20 mouse cellular contexts compared by ENCODE assay signal in genomic region chr11:71393406-71393805, GRCm38 (mm10).
DNase-seq lines count a peak whose midpoint lies in the region; ATAC-seq and TF ChIP-seq lines count a peak whose summit lies in the region.
"Had no signal": no experiment of that assay in that cellular context is flagged by ENCODE, and none has a peak within 500 bp of the region (broad histone marks: within the 10 kb centered on the region; RNA-seq: fewer than 3 reads in every experiment).

No protein-coding gene starts in this region.

- no peak for TF ChIP-seq POLR2A in brain, embryonic 14.5 days (IDR thresholded peaks at IDR 0.05; ENCODE audit: borderline replicate concordance, extremely low read depth, insufficient read depth, insufficient read length, poor library complexity, severe bottlenecking)

- no peak overlapping the region for H3K4me2 ChIP-seq in forebrain, embryonic 14.5 days (ENCODE audit: low read length)
- no peak overlapping the region for H3K4me2 ChIP-seq in forebrain, embryonic 15.5 days (replicated peaks)
- H3K4me2 ChIP-seq: heart, embryonic 11.5 days; hindbrain, embryonic 12.5 days; hindbrain, embryonic 15.5 days had no signal

- H3K36me3 ChIP-seq in forebrain, embryonic 14.5 days (ENCODE audit: control insufficient read depth, insufficient read depth, low read length): no peaks in the 10 kb centered on the region
- no peaks in the 10 kb centered on the region for H3K36me3 ChIP-seq in forebrain, embryonic 15.5 days
- H3K36me3 ChIP-seq: hindbrain, embryonic 12.5 days; hindbrain, embryonic 15.5 days had no signal

- WGBS in forebrain, embryonic 14.5 days: 56% methylated on average over 5 of the region's 5 CpGs
- WGBS in forebrain, embryonic 15.5 days: 51% methylated on average over 5 of the region's 5 CpGs

- H3K9me3 ChIP-seq in forebrain, embryonic 14.5 days (replicated peaks; ENCODE audit: control insufficient read depth, low read length): 0 out of 2 replicates have a peak, but pooled peaks cover 1% of the 10 kb centered on the region
- no peaks in the 10 kb centered on the region for H3K9me3 ChIP-seq in forebrain, embryonic 15.5 days
- H3K9me3 ChIP-seq: hindbrain, embryonic 12.5 days; hindbrain, embryonic 15.5 days had no signal

- H3K27me3 ChIP-seq in forebrain, embryonic 14.5 days (replicated peaks; ENCODE audit: control insufficient read depth, insufficient read depth, low read length): no peaks in the 10 kb centered on the region
- no peaks in the 10 kb centered on the region for H3K27me3 ChIP-seq in forebrain, embryonic 15.5 days
- H3K27me3 ChIP-seq: hindbrain, embryonic 12.5 days; hindbrain, embryonic 15.5 days had no signal

- TF ChIP-seq CTCF in brain, embryonic 14.5 days (IDR thresholded peaks at IDR 0.05; ENCODE audit: borderline replicate concordance, extremely low read depth, insufficient read depth, insufficient read length): no peak
- no peak for TF ChIP-seq CTCF in gastrocnemius, adult 2 months (IDR thresholded peaks at IDR 0.05)

- no peak overlapping the region for H3K4me3 ChIP-seq in forebrain, embryonic 14.5 days (ENCODE audit: low read depth, low read length)
- H3K4me3 ChIP-seq in forebrain, embryonic 15.5 days: no peak overlapping the region
- no peak overlapping the region for H3K4me3 ChIP-seq in gastrocnemius, adult 2 months
- H3K4me3 ChIP-seq: heart, adult 2 months; hindbrain, embryonic 12.5 days; hindbrain, embryonic 15.5 days had no signal

- peak; percentile 65 for DNase-seq in forebrain, embryonic 14.5 days (ENCODE audit: low spot score)
- peak; percentile 27 for DNase-seq in left cerebral cortex, postnatal 4 days
- no peak for DNase-seq in left cerebral cortex, postnatal 25 days (ENCODE audit: low spot score in 2 of 2)
- DNase-seq in brain, embryonic 14.5 days (ENCODE audit: low read depth): peak; percentile 62
- no peak for DNase-seq in gastrocnemius, adult 2 months
- DNase-seq: adrenal gland, adult 8-10 months; adrenal gland, postnatal 36 days; cerebellum, adult 11 months; cerebellum, adult 2 months; cerebellum, adult 9-11 months; cerebellum, postnatal 36 days; gastrocnemius, postnatal 25 days; heart, adult 2 months had no signal

- ATAC-seq in forebrain, embryonic 14.5 days: no peak
- no peak for ATAC-seq in forebrain, embryonic 15.5 days (replicated peaks)
- ATAC-seq: CD4-positive, CD25-positive, alpha-beta regulatory T cell, adult 4 months; forebrain, embryonic 16.5 days; intestine, postnatal 0 days had no signal

- no peak overlapping the region for H3K27ac ChIP-seq in forebrain, embryonic 14.5 days (ENCODE audit: low read depth, low read length)
- no peak overlapping the region for H3K27ac ChIP-seq in forebrain, embryonic 15.5 days (replicated peaks)
- H3K27ac ChIP-seq in gastrocnemius, adult 2 months: no peak overlapping the region
- H3K27ac ChIP-seq: heart, adult 2 months; hindbrain, embryonic 12.5 days; hindbrain, embryonic 15.5 days had no signal

- H3K9ac ChIP-seq in forebrain, embryonic 14.5 days (ENCODE audit: low read length): no peak overlapping the region
- H3K9ac ChIP-seq in forebrain, embryonic 15.5 days (replicated peaks): no peak overlapping the region
- H3K9ac ChIP-seq: hindbrain, embryonic 12.5 days; hindbrain, embryonic 15.5 days had no signal

- intact Hi-C loops in left cerebral cortex, postnatal 4 days (cut with DNase I): no loop called here
- intact Hi-C loops in left cerebral cortex, postnatal 25 days (cut with DNase I): no loop called here
- intact Hi-C loops in gastrocnemius, adult 2 months (cut with DNase I): no loop called here

- H3K4me1 ChIP-seq in forebrain, embryonic 14.5 days (ENCODE audit: control insufficient read depth, insufficient read depth, low read length): peaks cover 7% of the 10 kb centered on the region; the same call in 1 of the 2 replicates
- peaks cover 24% of the 10 kb centered on the region for H3K4me1 ChIP-seq in forebrain, embryonic 15.5 days

Comparison
In these comparisons a context has a peak if more than half of its experiments do, and no peak if none do; other contexts are left out.
1. DNase-seq: peak in forebrain, embryonic 14.5 days (single experiment), left cerebral cortex, postnatal 4 days (single experiment) and brain, embryonic 14.5 days (single experiment); none in left cerebral cortex, postnatal 25 days (0 of 2) and gastrocnemius, adult 2 months (single experiment).